Mouse (Mus musculus) midbrain, embryonic 13.5 days (tissue): ENCODE data around the gene Pigp. TPM values are rescaled to one million over a fixed set of nuclear protein-coding genes. Genes with fewer than 3 reads are reported as not detected.

ENCODE experiments used
- ATAC-seq: fragments of 200-750 bp; cut with Nextera tagmentation; 2 replicates; pipeline ENCODE4 v1.8.0; 2017; ENCODE audit warnings: mild to moderate bottlenecking, moderate TSS enrichment, moderate library complexity
- H3K27ac ChIP-seq: fragments of 300-500 bp; sonication (generic); 2 replicates; pipeline ENCODE4 v1.5.1; 2015; ENCODE audit warnings: inconsistent platforms, mild to moderate bottlenecking, moderate library complexity
- H3K27me3 ChIP-seq: fragments of 300-500 bp; sonication (generic); 2 replicates; pipeline ENCODE4 v1.6.1; 2015; ENCODE audit warnings: mild to moderate bottlenecking, inconsistent platforms
- H3K36me3 ChIP-seq: fragments of 300-500 bp; sonication (generic); 2 replicates; pipeline ENCODE4 v1.6.1; 2015; ENCODE audit warnings: mild to moderate bottlenecking, inconsistent platforms
- H3K4me1 ChIP-seq: fragments of 300-500 bp; sonication (generic); replicated peaks from 2 replicates; pipeline ENCODE4 v1.6.1; 2015; ENCODE audit warnings: inconsistent platforms
- H3K4me2 ChIP-seq: fragments of 300-500 bp; sonication (generic); replicated peaks from 2 replicates; pipeline ENCODE4 v1.6.1; 2015; ENCODE audit warnings: moderate library complexity, mild to moderate bottlenecking, inconsistent platforms
- H3K4me3 ChIP-seq: fragments of 300-500 bp; sonication (generic); replicated peaks from 2 replicates; pipeline ENCODE4 v1.5.1; 2015; ENCODE audit warnings: mild to moderate bottlenecking, inconsistent platforms
- H3K9ac ChIP-seq: fragments of 300-500 bp; sonication (generic); replicated peaks from 2 replicates; pipeline ENCODE4 v1.6.1; 2015; ENCODE audit warnings: mild to moderate bottlenecking, inconsistent platforms
- H3K9me3 ChIP-seq: fragments of 300-500 bp; sonication (generic); 2 replicates; pipeline ENCODE4 v1.6.1; 2016; ENCODE audit warnings: mild to moderate bottlenecking, inconsistent platforms
- WGBS: fragments of 180-500 bp; shearing (Covaris S2); methylation state at CpG from one replicate; pipeline ENCODE4 v1.1.7; 2015; 5-methylcytosine and 5-hydroxymethylcytosine counted together
- polyA plus RNA-seq: library from polyadenylated mRNA; unstranded; fragments of >200 nt; fragmentation: Nextera tagmentation; extraction: Ambion mirVana; gene quantifications from 2 replicates; pipeline ENCODE4 v1.2.1, GENCODE M21; 2015

Pigp gene
- 134 and 157 TPM in 2 replicates for polyA plus RNA-seq

GRCm38 (mm10) chr16:94371301-94371931 is at the start of gene Pigp:
TSS of gene Pigp (minus strand) at chr16:94371842.
- Histone ChIP-seq H3K27me3 (no peaks in the 10 kb centered on the region), H3K4me2 (peak within 1 kb of the TSS; percentile 60), H3K27ac (peak within 1 kb of the TSS; percentile 99), H3K4me3 (peak within 1 kb of the TSS; percentile 90), H3K9me3 (no peaks in the 10 kb centered on the region), H3K4me1 (peaks cover 45% of the 10 kb centered on the region), H3K36me3 (no peaks in the 10 kb centered on the region), H3K9ac (peak within 1 kb of the TSS; percentile 99)
- whole genome bisulfite sequencing = under 1% methylated on average over 30 of the region's 43 CpGs
- peak; percentile 89 for ATAC-seq

- Histone ChIP-seq H3K4me1 (no peaks in the 10 kb centered on the region), H3K27ac (no peak overlapping the region), H3K27me3 (no peaks in the 10 kb centered on the region), H3K4me2 (no peak overlapping the region), H3K9ac (no peak overlapping the region), H3K36me3 (peaks cover 77% of the 10 kb centered on the region), H3K9me3 (no peaks in the 10 kb centered on the region), H3K4me3 (no peak overlapping the region)
- no peak for ATAC-seq
- WGBS = 96% methylated on average over 3 of the region's 3 CpGs
Observed at GRCm38 (mm10) chr16:94420498-94420897, 48.9 kb upstream of the Pigp start.

- Histone ChIP-seq H3K9me3 (no peaks in the 10 kb centered on the region), H3K27ac (no peak overlapping the region), H3K4me2 (no peak overlapping the region), H3K9ac (no peak overlapping the region), H3K36me3 (peaks cover 58% of the 10 kb centered on the region), H3K27me3 (no peaks in the 10 kb centered on the region), H3K4me1 (no peaks in the 10 kb centered on the region), H3K4me3 (no peak overlapping the region)
- no peak for ATAC-seq
- 95% methylated on average over 6 of the region's 6 CpGs for WGBS
Observed at GRCm38 (mm10) chr16:94414151-94414550, 42.5 kb upstream of the Pigp start.

- no peak overlapping the region for H3K9ac ChIP-seq
Observed at GRCm38 (mm10) chr16:94412760-94413159, 41.1 kb upstream of the Pigp start.

GRCm38 (mm10) chr16:94412198-94412597 is 40.6 kb upstream of the Pigp start:
- no peaks in the 10 kb centered on the region for H3K9me3 ChIP-seq
- H3K27me3 ChIP-seq = no peaks in the 10 kb centered on the region
- no peak overlapping the region for H3K4me2 ChIP-seq
- H3K4me3 ChIP-seq = no peak overlapping the region
- no peak for ATAC-seq
- no peak overlapping the region for H3K9ac ChIP-seq
- no peaks in the 10 kb centered on the region for H3K4me1 ChIP-seq
- H3K27ac ChIP-seq = no peak overlapping the region
- H3K36me3 ChIP-seq = peaks cover 51% of the 10 kb centered on the region
- WGBS = 90% methylated on average over 2 of the region's 2 CpGs

More at GRCm38 (mm10) chr16:94412760-94413159, 41.1 kb upstream of the Pigp start:
- H3K4me3 ChIP-seq = no peak overlapping the region
- H3K27ac ChIP-seq = no peak overlapping the region
- WGBS = 93% methylated on average over 4 of the region's 4 CpGs
- no peaks in the 10 kb centered on the region for H3K9me3 ChIP-seq
- peaks cover 52% of the 10 kb centered on the region for H3K36me3 ChIP-seq
- no peaks in the 10 kb centered on the region for H3K4me1 ChIP-seq
- no peak overlapping the region for H3K4me2 ChIP-seq
- ATAC-seq = peak; percentile 66; the same call in 1 of the 2 replicates
- no peaks in the 10 kb centered on the region for H3K27me3 ChIP-seq

- ATAC-seq = no peak
- H3K27me3 ChIP-seq = no peaks in the 10 kb centered on the region
- no peaks in the 10 kb centered on the region for H3K9me3 ChIP-seq
- no peaks in the 10 kb centered on the region for H3K4me1 ChIP-seq
- WGBS = 94% methylated on average over 3 of the region's 3 CpGs
- H3K4me3 ChIP-seq = no peak overlapping the region
- H3K27ac ChIP-seq = no peak overlapping the region
- H3K4me2 ChIP-seq = no peak overlapping the region
- H3K9ac ChIP-seq = no peak overlapping the region
- peaks cover 54% of the 10 kb centered on the region for H3K36me3 ChIP-seq
Observed at GRCm38 (mm10) chr16:94411287-94411686, 39.6 kb upstream of the Pigp start.

- Histone ChIP-seq H3K4me2 (no peak overlapping the region), H3K27me3 (no peaks in the 10 kb centered on the region), H3K27ac (no peak overlapping the region), H3K9ac (no peak overlapping the region), H3K4me1 (peaks cover 9% of the 10 kb centered on the region; the same call in 1 of the 2 replicates), H3K4me3 (no peak overlapping the region), H3K9me3 (no peaks in the 10 kb centered on the region), H3K36me3 (peaks cover 25% of the 10 kb centered on the region)
- WGBS = 90% methylated on average over 4 of the region's 4 CpGs
- ATAC-seq = no peak
Observed at GRCm38 (mm10) chr16:94402185-94402584, 30.5 kb upstream of the Pigp start.

GRCm38 (mm10) chr16:94401636-94402035 is 30.0 kb upstream of the Pigp start:
- Histone ChIP-seq H3K36me3 (peaks cover 23% of the 10 kb centered on the region), H3K27me3 (no peaks in the 10 kb centered on the region), H3K4me1 (peaks cover 9% of the 10 kb centered on the region; the same call in 1 of the 2 replicates), H3K27ac (no peak overlapping the region), H3K9me3 (no peaks in the 10 kb centered on the region), H3K4me3 (no peak overlapping the region), H3K9ac (no peak overlapping the region), H3K4me2 (no peak overlapping the region)
- 38% methylated on average over 2 of the region's 2 CpGs for whole genome bisulfite sequencing
- no peak for ATAC-seq

GRCm38 (mm10) chr16:94399141-94399540 is 27.5 kb upstream of the Pigp start:
- 90% methylated on average over 2 of the region's 2 CpGs for WGBS
- Histone ChIP-seq H3K9ac (no peak overlapping the region), H3K4me2 (no peak overlapping the region), H3K9me3 (no peaks in the 10 kb centered on the region), H3K27ac (no peak overlapping the region), H3K4me3 (no peak overlapping the region), H3K27me3 (no peaks in the 10 kb centered on the region), H3K36me3 (peaks cover 28% of the 10 kb centered on the region), H3K4me1 (peaks cover 9% of the 10 kb centered on the region; the same call in 1 of the 2 replicates)
- ATAC-seq = no peak

GRCm38 (mm10) chr16:94396641-94397040 is 25.0 kb upstream of the Pigp start:
- H3K9ac ChIP-seq = no peak overlapping the region
- no peak for ATAC-seq
- H3K4me1 ChIP-seq = peaks cover 9% of the 10 kb centered on the region; the same call in 1 of the 2 replicates
- H3K4me2 ChIP-seq = no peak overlapping the region
- peaks cover 24% of the 10 kb centered on the region for H3K36me3 ChIP-seq
- no peak overlapping the region for H3K4me3 ChIP-seq
- 91% methylated on average over 7 of the region's 7 CpGs for WGBS
- no peaks in the 10 kb centered on the region for H3K9me3 ChIP-seq
- no peak overlapping the region for H3K27ac ChIP-seq
- no peaks in the 10 kb centered on the region for H3K27me3 ChIP-seq

- H3K4me1 ChIP-seq = peaks cover under 1% of the 10 kb centered on the region; the same call in 1 of the 2 replicates
- no peaks in the 10 kb centered on the region for H3K9me3 ChIP-seq
- peaks cover 24% of the 10 kb centered on the region for H3K36me3 ChIP-seq
- no peak for ATAC-seq
- H3K9ac ChIP-seq = no peak overlapping the region
- H3K4me2 ChIP-seq = no peak overlapping the region
- H3K27me3 ChIP-seq = no peaks in the 10 kb centered on the region
- WGBS = 76% methylated on average over 3 of the region's 3 CpGs
- no peak overlapping the region for H3K27ac ChIP-seq
- H3K4me3 ChIP-seq = no peak overlapping the region
Observed at GRCm38 (mm10) chr16:94395051-94395450, 23.4 kb upstream of the Pigp start.

GRCm38 (mm10) chr16:94392299-94392698 is 20.7 kb upstream of the Pigp start:
- no peaks in the 10 kb centered on the region for H3K27me3 ChIP-seq
- no peak overlapping the region for H3K27ac ChIP-seq
- no peaks in the 10 kb centered on the region for H3K9me3 ChIP-seq
- no peaks in the 10 kb centered on the region for H3K4me1 ChIP-seq
- no peak for ATAC-seq
- H3K4me3 ChIP-seq = no peak overlapping the region
- no peak overlapping the region for H3K4me2 ChIP-seq
- H3K36me3 ChIP-seq = peaks cover 24% of the 10 kb centered on the region
- 88% methylated on average over 4 of the region's 4 CpGs for WGBS
- no peak overlapping the region for H3K9ac ChIP-seq

GRCm38 (mm10) chr16:94387690-94388089 is 16.0 kb upstream of the Pigp start:
- H3K27ac ChIP-seq = no peak overlapping the region
- WGBS = 97% methylated on average over 7 of the region's 7 CpGs
- no peak overlapping the region for H3K4me2 ChIP-seq
- no peaks in the 10 kb centered on the region for H3K9me3 ChIP-seq
- no peak overlapping the region for H3K4me3 ChIP-seq
- H3K36me3 ChIP-seq = peaks cover 8% of the 10 kb centered on the region; the same call in 1 of the 2 replicates
- no peak for ATAC-seq
- peaks cover 13% of the 10 kb centered on the region for H3K4me1 ChIP-seq
- no peak overlapping the region for H3K9ac ChIP-seq
- no peaks in the 10 kb centered on the region for H3K27me3 ChIP-seq
